Mouse (Mus musculus): ENCODE measurements around the gene Olfr147. TPM values are rescaled to one million over a fixed set of nuclear protein-coding genes. Genes with fewer than 3 reads are reported as not detected.
"Not testable (repeated sequence)": the region's sequence is repeated elsewhere in the genome, so short reads cannot be mapped to it uniquely, and the experiment has no call there.

The Olfr147 gene
- total RNA-seq (2021), result not detected

DNA sequence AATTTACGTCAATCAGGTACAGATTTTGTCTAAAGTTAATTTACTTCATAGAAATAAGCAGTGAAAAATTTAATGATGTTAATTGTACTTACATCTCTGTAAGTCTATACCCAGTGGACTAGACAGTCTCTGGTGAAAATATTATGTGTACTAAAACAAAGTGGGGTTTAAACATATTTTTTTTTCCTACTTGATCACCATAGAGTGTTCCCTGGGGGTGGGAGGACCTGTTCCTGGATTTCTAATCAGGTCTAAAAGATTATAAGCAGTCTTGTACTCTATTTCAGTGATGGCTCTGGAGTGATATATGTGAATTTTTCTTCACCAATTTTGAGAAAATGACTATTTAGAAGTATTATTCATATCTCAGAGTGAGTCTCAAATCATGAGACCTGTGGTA, at the start of gene Olfr147:
Gene Olfr147, plus strand, starts transcription at position 301 of the 400 bp plus-strand sequence.
- DNase-seq, result no peak

DNA sequence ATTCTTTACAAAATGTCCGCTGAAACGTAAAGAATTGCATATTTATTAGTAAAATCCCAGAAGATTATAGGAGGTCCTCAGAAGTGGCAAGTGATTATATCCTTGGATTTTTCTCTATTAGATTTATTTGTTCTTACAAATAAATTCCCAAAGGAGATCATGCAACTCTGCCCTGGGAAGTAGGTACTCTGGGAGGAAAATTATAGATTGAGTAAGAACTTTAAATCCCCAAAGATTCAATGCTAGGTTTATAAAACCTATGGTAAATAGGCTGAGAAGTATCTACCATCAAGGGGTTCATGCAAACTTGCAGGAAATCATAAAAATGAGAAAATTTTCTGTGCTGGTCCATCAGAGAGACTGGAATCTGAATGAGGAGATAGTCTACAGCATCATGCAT, 34.9 kb upstream of the Olfr147 start, which contains the start of gene Olfr250:
Gene Olfr250, plus strand, starts transcription at position 301 of the 400 bp plus-strand sequence.
- DNase-seq, result no peak

DNA sequence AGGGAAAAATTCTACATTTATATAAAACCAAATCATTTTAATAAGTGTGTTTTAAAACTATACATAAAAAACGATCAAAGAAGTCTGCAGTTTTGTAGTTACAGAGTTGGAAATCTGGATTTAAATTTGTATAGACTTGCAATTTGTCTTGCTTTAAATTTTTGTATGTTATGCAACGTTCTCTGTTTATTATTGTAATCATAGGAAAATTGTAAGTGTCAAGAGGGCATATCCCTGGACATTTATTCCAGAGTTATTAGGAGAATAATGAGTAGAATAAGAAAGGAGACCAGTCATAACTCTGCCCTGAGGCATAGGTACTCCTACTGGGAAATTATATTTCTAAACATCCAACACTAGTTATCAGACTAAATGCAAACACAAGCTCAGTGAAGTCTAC, 24.7 kb upstream of the Olfr147 start, which contains the start of gene Olfr251:
Gene Olfr251, plus strand, starts transcription at position 301 of the 400 bp plus-strand sequence.
- DNase-seq, result no peak

DNA sequence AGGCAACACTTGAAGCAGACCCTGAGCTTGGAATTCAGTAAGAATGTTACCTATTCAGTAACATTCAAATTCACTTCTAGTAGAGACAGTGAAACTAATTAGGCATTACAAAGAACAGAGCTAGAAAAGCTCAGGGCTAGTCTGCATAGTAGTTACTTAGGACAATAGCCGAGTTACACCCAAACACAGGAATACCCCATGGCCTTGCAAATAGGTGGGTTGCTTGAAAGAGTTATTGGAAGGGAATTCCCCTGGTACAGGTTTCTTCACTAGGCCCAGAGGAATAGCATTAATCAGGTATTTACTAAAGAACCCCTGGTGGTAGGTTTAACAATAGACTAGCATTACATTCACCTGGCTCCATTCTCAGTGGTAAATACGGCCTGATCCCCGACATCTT, 6.0 kb downstream of the Olfr147 start:
- not testable (repeated sequence) for DNase-seq

DNA sequence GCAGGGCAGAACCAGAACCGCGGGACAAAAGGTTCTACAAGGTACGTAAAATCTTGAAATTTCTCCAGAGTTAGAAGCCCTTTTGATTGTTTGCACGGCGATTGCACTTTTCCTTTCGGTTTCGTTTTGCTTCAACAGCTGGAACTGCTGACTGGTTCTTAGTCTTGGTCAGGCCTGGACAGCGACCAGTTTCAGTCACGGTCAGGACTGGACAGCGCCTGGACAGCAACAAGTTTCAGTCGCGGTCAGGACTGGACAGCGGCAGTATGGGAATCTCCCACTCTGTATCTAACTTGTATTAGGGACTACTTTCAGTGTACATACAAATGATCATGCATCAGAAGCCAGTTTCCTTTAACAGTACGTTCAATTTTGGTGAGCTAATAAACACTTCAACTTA, 12.0 kb downstream of the Olfr147 start:
- peak; percentile 24 for DNase-seq

DNA sequence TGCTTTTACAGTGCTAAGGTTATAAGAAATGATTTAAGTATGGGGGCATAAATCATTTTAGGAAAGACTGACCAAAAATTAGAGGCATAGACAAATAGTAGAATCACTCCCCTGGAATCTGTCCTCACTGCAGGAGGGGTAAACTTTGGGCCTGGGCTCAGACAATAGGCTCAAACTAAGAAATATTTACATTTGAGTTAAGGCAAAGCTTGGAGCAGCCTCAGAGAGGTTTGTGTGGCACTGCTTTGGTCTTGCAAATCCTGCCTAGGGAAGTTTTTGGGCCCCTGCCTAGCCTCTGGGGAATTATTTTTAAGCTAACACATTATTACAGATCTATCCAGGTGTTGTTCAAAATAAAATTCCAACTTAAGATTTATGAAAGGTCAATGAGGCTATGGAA, 22.3 kb downstream of the Olfr147 start:
- no peak for DNase-seq

DNA sequence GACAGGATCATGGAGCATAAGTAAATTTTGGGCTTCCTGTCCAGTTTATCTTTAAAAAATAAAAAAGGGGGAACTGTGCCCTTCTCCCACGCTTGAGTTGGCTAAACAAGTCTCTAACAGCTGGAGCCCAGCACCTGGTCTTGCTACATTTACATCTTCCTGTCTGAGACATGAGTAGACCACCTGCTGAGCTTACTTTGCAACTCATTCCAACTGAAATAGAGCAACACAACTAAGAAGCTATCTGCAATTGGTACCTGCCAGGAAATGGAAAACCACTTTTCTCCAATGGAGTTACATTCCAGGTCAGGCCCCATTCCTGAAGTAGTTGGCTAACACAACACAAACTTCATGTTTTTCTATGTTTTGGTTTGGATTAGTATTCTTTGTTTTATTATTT, 25.5 kb downstream of the Olfr147 start:
- DNase-seq, result no peak

DNA sequence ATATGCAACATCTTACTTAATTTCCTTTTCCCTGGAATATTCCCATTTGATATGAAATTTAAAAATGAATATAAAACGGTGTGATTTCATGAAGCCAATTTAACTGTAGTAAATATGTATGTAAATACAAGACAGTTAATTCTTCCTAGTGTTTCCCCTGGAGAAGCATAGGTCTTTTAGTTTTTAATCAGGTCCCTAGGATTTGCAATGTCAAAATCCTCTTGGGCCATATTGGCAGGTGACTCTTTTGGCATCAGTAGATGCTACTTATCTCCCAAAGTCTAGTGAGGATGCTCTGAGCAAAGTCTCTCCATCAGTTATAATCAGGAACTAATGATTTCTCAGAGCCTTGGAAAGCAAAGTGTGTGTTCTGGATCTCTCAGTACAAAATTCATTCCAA, 27.7 kb downstream of the Olfr147 start, which contains the start of gene Olfr901:
Gene Olfr901, plus strand, starts transcription at position 301 of the 400 bp plus-strand sequence.
- DNase-seq, result no peak

DNA sequence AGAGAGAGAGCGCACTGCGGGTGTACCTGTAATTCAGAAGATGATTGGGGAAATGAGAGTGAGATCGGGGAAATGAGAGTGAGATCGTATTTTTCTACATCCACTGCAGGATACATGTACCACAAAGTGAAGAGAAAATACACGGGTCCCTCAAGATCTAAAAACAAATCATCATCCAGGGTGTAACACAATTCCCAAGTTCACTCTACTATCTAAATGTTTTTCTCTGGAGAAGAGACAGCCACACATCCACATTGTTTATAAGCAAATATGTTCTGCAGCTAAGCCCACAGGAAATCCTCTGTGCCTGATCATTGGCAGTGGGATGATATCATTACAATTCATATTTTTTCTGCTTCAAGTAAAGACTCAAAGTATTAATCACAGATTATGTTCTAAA, 45.9 kb downstream of the Olfr147 start, which contains the start of gene Olfr902:
Gene Olfr902, plus strand, starts transcription at position 301 of the 400 bp plus-strand sequence.
- DNase-seq, result no peak

Other genes starting within 250 kb of the Olfr147 start
- gene Olfr891, start 220.9 kb upstream of the Olfr147 start, total RNA-seq (2021), result not detected
- gene Olfr893, start 193.3 kb upstream of the Olfr147 start, total RNA-seq (2021), result not detected
- not detected for gene Olfr894, start 183.6 kb upstream of the Olfr147 start, total RNA-seq (2021)
- gene Olfr143, start 148.9 kb upstream of the Olfr147 start, total RNA-seq (2021), result not detected
- gene Olfr895, start 133.8 kb upstream of the Olfr147 start, total RNA-seq (2021), result not detected
- gene Olfr896-ps1, start 110.6 kb upstream of the Olfr147 start, total RNA-seq (2021), result not detected
- not detected for gene Olfr25, start 72.6 kb upstream of the Olfr147 start, total RNA-seq (2021)
- not detected for gene Olfr898, start 53.3 kb upstream of the Olfr147 start, total RNA-seq (2021)
- gene Olfr250, start 34.8 kb upstream of the Olfr147 start, total RNA-seq (2021), result not detected
- gene Olfr251, start 24.6 kb upstream of the Olfr147 start, total RNA-seq (2021), result not detected
- gene Olfr901, start 27.8 kb downstream of the Olfr147 start, total RNA-seq (2021), result not detected
- not detected for gene Olfr902, start 46.0 kb downstream of the Olfr147 start, total RNA-seq (2021)
- gene Olfr904, start 61.4 kb downstream of the Olfr147 start, total RNA-seq (2021), result not detected
- gene Olfr905, start 69.4 kb downstream of the Olfr147 start, total RNA-seq (2021), result not detected
- gene Olfr906, start 85.4 kb downstream of the Olfr147 start, total RNA-seq (2021), result not detected
- gene Olfr907, start 94.1 kb downstream of the Olfr147 start, total RNA-seq (2021), result not detected
- gene Olfr911-ps1, start 119.9 kb downstream of the Olfr147 start, total RNA-seq (2021), result not detected
- not detected for gene Olfr910, start 136.2 kb downstream of the Olfr147 start, total RNA-seq (2021)
- not detected for gene Olfr912, start 178.5 kb downstream of the Olfr147 start, total RNA-seq (2021)
- gene Olfr913, start 191.1 kb downstream of the Olfr147 start, total RNA-seq (2021), result not detected
- gene Olfr914, start 203.4 kb downstream of the Olfr147 start, total RNA-seq (2021), result not detected